Mouse (Mus musculus): ENCODE results near the gene Aadacl3.

Aadacl3 gene

GRCm38 (mm10) chr4:144463656-144464055, at the start of gene Aadacl3:
Gene Aadacl3, minus strand, starts transcription at chr4:144463756.
- in situ Hi-C loops (cut with MboI, MseI): no loop called here

- in situ Hi-C loops (cut with MboI, MseI): no loop called here
Measured at GRCm38 (mm10) chr4:144506518-144506917, 43.0 kb upstream of the Aadacl3 start.

- in situ Hi-C loops (cut with MboI, MseI): no loop called here
Measured at GRCm38 (mm10) chr4:144493331-144493730, 29.8 kb upstream of the Aadacl3 start.

GRCm38 (mm10) chr4:144468091-144468490, 4.5 kb upstream of the Aadacl3 start:
- in situ Hi-C loops (cut with MboI, MseI): no loop called here

- in situ Hi-C loops (cut with MboI, MseI): no loop called here
Measured at GRCm38 (mm10) chr4:144465206-144465605, 1.6 kb upstream of the Aadacl3 start.

GRCm38 (mm10) chr4:144453217-144453616, 10.3 kb downstream of the Aadacl3 start, which contains the start of gene Gm9944:
Gene Gm9944, minus strand, starts transcription at chr4:144453317.
- in situ Hi-C loops (cut with MboI, MseI): no loop called here

- in situ Hi-C loops (cut with MboI, MseI): no loop called here
Measured at GRCm38 (mm10) chr4:144448546-144448945, 15.0 kb downstream of the Aadacl3 start.

- in situ Hi-C loops (cut with MboI, MseI): no loop called here
Measured at GRCm38 (mm10) chr4:144441582-144441981, 22.0 kb downstream of the Aadacl3 start.

GRCm38 (mm10) chr4:144441095-144441494, 22.5 kb downstream of the Aadacl3 start:
- in situ Hi-C loops (cut with MboI, MseI): no loop called here

- in situ Hi-C loops (cut with MboI, MseI): no loop called here
Measured at GRCm38 (mm10) chr4:144438672-144439071, 24.9 kb downstream of the Aadacl3 start, which contains the start of gene 1700012P22Rik. Gene 1700012P22Rik, minus strand, starts transcription at chr4:144438772.

- in situ Hi-C loops (cut with MboI, MseI): no loop called here
Measured at GRCm38 (mm10) chr4:144433216-144433615, 30.3 kb downstream of the Aadacl3 start.

GRCm38 (mm10) chr4:144430723-144431122, 32.8 kb downstream of the Aadacl3 start:
- in situ Hi-C loops (cut with MboI, MseI): no loop called here

- in situ Hi-C loops (cut with MboI, MseI): no loop called here
Measured at GRCm38 (mm10) chr4:144428868-144429267, 34.7 kb downstream of the Aadacl3 start.

- in situ Hi-C loops (cut with MboI, MseI): no loop called here
Measured at GRCm38 (mm10) chr4:144424590-144424989, 39.0 kb downstream of the Aadacl3 start.

- in situ Hi-C loops (cut with MboI, MseI): no loop called here
Measured at GRCm38 (mm10) chr4:144420644-144421043, 42.9 kb downstream of the Aadacl3 start.

GRCm38 (mm10) chr4:144408290-144408689, 55.3 kb downstream of the Aadacl3 start, which contains the start of gene Pramef12:
Gene Pramef12, minus strand, starts transcription at chr4:144408464.
- in situ Hi-C loops (cut with MboI, MseI): no loop called here

- in situ Hi-C loops (cut with MboI, MseI): no loop called here
Measured at GRCm38 (mm10) chr4:144406261-144406660, 57.3 kb downstream of the Aadacl3 start.

GRCm38 (mm10) chr4:144404456-144405086, 59.0 kb downstream of the Aadacl3 start:
- in situ Hi-C loops (cut with MboI, MseI): no loop called here

Measured in T-helper 2 cell (primary cell).